Mouse (Mus musculus): ENCODE data around the gene Gm17660.
A peak's percentile ranks its signal among the peaks of the same experiment; 100 is the strongest.

Gene Gm17660

DNA sequence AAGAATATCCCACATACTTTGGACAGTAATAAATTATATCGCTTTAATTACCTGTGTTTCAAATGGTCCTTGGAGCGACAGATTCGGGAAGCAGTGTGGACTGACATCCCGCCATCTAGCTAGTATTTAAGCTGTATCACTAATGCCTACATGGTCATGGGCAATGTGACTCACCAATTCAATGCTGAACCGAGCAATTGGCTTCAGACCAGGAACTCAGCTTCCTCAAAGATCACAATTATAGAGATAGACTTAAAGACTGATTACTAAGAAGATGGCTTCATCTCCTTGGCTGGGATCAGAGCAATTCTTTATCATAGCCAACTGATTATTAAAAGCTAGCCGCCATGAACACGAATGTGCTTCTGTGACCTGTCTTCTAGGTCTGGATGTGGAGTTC, at the start of gene Gm17660:
Gene Gm17660 (minus strand): TSS at position 101 of the 400 bp plus-strand sequence.
- DNase-seq (ENCODE audit: low spot score) = no peak

DNA sequence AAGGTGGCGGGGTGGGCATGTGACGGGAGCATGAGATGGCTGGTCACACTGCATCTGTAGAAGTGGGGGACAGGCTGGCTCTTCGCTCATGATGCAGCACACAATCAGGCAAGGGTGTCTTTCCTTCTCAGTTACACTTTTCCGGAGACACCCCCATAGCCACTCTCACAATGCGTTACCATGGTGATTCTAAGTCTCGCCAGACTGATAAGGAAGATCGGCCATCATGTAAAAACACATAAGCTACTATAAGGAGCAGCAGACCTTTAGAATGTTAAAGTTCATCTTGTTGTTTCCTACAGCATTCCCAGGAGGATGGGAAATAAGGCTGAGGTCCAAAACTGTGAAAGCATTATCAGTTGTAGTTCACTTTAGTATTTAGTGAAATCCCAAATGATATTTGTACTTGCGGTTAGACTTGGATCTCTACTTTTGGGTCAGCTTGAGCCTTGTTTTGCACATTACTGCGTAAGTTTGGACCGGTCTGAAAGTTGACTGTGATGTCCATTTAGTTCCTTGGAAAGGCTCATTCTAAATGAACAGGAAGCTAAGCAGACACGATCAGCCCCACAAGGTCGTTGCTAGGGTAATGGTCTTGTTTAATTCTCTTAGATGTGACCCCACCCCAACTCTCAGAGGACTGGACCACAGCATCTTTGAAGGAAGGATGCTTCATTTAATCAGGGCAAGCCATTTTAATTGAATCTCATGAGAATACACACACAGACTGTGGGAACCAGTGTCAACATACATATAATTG, 49.3 kb upstream of the Gm17660 start:
- DNase-seq (ENCODE audit: low spot score) = no peak

DNA sequence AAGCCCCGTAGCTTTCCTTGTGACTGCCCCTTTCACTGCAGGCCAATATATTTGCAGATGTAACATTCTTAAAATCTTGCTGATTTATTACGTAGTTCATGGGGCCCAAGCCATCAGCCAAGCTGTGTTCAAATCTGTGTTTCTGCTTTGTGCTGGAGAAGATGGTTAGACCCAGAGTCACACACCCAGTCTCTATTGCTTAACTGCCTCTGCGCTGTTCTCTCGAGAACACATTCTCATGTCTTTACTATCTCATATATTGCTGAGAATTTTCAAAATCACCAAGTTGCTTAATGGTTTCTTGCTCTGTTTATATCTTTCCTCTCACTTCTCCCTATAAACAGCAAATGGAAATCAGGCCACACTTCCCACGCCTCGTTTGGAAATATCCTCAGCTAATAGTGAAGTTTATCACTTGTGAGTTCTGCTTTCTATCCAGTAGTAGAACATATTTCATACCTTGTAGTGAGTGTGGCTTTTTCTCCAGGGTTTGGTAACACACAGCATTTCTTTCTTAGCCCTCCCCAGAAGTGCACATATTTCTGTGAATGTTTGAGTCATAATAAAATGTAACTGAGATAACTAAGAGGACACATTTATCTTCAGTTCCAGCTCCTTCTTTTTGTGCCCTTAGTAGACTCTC, 46.7 kb upstream of the Gm17660 start:
- DNase-seq (ENCODE audit: low spot score) = no peak

DNA sequence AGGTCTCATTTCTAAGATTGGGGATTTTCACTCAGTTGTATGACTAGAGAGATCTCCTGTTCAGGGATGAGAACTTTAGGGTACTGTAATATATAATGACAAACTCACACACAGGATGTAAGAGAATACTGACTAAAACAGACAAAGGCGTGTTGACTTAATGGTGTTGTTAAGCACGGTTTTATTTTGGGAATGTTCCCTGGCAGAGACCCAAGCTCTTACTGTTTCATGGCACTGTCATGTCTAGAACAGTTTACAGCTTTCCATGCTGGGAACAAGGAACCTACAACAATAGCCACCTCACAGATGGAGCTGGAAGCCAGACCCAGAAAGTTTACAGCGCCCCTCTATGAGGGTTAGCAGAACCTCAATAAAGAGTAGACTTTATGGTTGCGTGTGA, 38.5 kb upstream of the Gm17660 start:
- peak; percentile 67 for DNase-seq (ENCODE audit: low spot score)

DNA sequence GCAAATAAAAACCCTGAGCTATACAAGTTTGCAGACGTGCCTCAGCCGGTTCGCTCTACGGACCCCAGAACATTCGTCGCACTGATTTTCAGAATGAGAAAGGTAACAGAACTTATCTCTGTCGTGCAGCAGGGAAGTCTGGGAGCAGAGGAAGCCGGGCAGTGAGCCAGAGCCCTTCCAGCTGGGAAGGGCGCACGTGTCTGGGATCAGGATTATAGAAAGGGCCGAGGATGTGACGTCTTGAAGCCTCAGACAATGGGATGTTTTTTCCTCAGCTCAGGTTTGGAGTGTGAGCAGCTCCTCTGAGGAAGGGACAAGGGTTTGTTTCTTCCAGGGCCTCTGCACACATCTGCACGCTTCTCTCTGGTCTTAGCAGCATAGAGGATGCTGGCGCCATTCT, 37.7 kb upstream of the Gm17660 start:
- peak; percentile 43 for DNase-seq (ENCODE audit: low spot score)

DNA sequence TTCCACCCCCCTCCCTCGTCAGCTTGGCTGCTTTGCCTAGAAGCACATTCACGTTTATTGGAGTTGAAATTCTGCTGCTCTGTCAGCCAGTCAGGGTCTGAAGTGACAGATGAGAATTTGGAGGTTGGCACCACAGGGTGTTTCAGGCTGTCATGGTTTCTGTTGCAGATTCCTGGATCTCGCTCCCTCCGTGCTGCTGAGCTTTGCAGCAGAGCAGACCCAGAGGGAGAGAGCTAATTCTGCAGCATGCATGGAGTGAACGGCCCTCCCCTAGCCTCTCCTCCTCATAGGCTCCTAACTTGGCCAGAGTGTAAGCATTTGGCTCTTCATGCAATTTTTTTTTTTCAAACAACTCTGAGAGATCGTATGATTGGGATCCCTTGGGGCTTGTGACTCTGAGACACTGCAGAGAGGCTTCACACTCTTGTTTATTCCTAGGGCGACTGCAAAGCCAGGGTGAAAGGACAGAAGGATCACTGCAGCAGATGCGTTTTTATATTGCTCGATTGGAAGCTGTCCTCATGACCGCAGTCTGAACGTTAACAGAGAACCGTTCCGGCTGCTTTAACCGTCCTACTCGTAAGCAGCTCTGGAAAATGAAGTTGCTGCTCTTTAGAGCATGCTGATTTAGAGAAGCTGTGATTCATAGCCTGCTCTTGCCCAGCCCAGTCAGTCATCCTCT, 36.2 kb upstream of the Gm17660 start, which contains the start of gene Sparcl1:
Gene Sparcl1 (minus strand): TSS at position 243 of the 682 bp plus-strand sequence.
- DNase-seq (ENCODE audit: low spot score) = peak; percentile 75

DNA sequence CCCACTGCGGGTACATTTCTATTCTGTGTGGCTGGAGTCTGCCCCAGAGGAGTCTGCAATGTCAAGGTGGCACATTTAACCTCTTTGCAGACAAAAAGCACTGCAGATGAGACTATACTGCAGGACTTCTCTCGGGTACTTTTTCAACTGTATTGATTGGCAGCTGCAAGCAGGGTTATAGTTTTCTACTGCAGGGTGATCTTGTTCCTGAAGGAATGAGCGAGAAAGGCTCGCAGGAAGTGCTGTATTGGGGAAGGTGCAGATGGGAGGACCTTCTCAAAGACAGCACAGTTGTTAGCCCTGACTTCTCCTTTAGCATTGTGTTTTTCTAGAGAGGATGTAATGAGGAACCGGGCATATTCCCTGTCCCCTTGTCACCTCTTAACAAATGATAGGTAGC, 35.1 kb upstream of the Gm17660 start:
- DNase-seq (ENCODE audit: low spot score) = no peak

DNA sequence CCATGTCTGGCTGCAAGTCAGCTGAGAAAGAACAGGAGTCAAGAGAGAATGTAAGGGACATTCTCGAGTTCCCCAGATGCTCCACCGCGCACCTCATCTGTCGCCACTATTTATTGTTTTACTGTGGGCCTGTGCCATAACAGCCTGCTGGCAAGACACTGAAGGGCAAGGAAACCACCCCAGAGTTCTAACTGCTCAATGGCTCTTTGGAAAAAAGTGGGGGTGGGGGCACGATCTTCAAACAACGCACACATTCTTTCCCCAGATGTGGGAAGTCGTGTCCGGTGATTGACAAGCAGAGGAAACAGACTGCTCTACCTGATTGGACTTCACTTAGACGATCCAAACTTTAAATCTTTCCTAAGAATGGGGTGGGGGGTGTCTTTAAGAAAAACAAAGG, 34.6 kb upstream of the Gm17660 start:
- peak; percentile 38 for DNase-seq (ENCODE audit: low spot score)

DNA sequence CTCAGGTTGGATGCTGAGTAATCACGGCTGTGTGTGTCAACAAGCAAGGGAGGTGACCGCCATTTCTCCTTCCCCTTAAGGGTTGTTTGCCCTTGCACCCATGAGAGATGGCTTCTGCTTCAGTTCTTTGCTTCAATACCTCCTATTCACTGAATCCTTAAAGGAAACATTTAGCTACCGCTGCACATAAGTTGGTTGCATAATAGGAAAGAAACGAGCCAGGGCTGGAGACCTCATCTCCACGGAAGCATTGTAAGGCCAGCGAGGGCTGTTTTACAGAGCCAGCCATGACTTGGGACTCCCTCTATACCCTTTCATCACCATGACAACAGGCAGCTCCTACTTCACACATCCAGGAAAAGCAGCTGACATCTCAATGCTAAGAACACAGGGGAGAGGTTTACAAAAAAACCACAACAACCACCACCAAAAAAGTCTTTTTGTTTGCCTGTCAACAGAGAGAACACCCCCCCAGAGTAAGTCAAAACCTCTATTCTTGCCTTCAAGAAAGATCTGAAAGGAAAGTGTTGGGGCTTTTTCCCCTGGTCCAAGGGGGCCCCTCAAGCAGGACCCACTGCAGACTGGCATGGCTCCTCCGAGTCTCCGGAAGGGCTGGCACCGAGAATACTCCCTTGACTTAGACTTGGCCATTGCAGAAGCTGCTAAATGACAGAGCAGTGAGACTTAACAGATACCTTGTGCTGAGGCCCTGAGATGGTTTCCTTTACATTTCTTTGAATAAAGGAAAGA, 32.9 kb upstream of the Gm17660 start:
- peak; percentile 71 for DNase-seq (ENCODE audit: low spot score)

DNA sequence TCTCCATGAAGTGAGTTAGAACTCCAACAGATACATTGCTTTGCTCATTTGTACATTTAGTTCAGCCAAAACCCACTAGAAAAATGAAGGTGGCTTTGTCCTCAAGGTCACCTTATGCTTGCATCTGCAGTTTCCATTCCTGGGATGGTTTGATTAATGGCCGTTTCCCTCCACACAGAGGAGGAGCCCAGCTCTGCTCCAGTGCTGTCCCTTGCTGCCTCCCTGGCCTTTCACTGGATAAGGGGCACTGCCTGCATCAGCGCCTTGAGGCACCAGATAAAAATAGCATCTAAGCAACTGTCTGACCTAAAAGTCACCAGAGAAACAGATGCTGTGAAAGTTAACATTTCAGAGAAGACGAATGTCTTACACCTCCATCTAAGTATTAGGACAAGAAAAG, 32.1 kb upstream of the Gm17660 start:
- no peak for DNase-seq (ENCODE audit: low spot score)

DNA sequence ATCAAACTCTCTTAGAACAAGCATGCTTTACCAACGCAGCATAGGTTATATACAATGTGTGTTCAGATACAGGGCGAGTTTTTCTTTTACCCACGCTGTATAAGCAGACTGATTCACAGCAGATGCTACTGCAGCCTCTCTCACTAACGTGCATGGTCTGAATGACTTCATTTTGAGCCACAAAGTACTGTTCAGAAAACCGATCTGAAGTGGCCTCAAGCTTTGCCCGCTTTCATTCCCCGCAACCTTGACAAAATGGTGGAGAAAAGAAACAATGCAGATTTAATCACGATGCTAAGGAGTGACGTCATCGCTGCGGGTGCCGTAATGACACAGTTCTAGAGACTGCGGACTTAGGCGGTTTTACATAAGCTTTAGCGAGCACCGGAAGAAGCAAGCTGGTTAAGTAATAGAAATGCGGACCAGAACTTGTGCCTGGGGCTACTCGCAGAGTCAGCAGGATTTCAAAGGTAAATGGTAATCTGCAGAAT, 31.5 kb upstream of the Gm17660 start:
- peak; percentile 59 for DNase-seq (ENCODE audit: low spot score)

DNA sequence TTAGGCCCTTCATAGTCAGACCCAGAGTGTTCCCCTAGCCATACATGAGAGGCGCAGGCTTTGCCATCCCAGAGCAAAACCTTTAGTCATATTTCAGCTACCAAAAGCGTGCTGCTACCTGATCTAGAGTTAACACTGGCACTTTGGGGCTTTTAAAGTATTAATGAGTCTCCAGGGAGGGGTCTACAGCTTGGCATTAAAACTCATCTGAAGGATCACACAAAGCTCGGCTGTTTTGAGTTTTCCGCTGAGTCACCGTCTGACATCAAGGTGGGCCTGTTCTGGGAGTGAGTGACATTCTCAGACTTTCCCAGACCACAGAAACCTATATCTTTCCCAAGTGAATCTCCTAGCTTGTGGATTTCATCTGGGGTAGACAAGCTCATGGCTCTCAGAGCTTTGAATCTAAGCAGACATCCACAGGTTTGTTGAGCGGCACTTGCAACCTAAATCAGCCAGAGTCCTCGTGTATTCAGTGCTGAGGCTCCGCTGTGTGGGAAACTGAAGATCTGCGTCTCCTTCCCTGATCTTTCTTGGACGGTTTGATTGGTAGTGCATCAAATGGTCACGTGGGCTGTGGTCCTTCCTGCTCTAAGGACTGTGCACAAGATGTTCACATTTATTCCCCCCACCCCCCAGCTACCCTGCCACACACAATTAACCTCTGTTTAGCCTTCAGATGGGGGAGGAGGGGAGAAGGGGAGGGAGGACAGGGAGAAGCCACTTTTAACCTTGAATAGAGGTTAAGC, 30.9 kb upstream of the Gm17660 start:
- no peak for DNase-seq (ENCODE audit: low spot score)

DNA sequence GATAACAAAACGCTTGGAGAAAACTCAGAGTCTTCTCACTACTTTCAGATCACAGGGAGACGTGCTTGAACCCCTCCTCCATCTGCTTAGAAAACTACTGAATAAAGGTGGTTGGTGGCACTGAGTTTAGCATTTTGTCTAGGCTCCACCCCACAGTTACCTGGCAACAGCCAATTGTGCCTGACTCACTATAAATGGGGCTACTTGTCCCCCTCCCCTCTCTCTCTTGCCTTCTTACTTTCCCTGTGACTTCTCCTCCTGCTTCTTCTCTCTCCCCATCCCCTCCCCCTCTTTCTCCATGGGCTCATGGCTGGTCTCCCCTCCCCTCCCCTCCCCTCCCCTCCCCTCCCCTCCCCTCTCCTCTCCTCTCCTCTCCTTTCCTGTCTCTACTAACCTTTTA, 26.7 kb upstream of the Gm17660 start:
- DNase-seq (ENCODE audit: low spot score) = no peak

DNA sequence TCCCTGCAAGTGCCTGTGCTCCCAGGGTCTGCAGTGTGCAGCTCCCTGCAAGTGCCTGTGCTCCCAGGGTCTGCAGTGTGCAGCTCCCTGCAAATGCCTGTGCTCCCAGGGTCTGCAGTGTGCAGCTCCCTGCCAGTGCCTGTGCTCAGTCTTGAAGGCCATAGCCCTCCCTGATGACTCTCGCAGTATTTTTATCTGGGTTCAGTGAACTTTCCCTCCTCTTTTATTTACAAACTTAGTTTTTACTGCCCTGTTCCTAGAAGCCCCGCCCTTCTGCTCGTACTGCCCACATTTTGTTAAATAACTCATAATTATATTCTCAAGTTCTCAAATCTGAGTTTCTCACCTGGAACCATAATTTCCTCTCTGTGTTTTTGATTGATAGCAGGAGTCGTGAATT, 25.8 kb upstream of the Gm17660 start:
- DNase-seq (ENCODE audit: low spot score) = no peak

DNA sequence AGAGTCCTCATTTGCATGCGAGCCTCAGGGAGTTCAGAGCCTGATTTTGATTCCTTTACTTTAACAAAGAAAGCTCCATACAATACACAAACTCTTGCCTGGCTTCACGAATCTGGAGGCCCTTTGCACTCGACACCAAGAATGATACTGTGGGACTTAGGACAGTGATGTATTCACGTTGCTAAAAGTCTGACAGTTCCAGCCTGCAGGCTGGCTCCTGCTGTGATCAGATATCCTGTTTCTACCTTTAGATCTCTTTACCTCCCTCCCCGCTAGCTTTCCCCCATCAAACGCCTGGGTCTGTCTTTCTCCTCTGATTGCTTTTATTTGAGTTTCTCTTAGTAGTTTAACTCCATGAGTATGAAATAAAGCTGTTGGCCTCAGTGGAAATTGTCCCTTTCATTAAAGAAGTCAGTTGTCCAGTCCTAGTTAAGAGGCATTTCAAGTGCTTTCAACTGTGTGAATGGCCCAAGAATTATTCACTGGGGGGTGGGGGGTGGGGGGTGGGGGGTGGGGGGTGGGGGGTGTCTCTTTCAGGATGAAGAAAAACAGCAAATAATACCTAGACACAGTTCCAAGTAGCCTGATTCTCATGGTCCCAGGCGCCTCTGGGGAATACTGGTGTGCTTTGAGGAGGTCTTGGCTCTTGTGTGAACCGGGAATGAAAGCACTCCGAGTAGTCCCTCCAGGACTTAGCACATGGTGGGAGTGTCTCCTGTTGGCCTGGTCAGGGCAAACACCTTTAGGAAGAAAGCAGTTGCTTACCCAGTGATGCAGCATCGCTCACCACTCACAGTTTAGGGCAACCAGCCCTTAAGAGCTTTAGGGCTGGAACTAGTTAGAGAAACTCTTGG, 24.5 kb upstream of the Gm17660 start:
- DNase-seq (ENCODE audit: low spot score) = no peak

DNA sequence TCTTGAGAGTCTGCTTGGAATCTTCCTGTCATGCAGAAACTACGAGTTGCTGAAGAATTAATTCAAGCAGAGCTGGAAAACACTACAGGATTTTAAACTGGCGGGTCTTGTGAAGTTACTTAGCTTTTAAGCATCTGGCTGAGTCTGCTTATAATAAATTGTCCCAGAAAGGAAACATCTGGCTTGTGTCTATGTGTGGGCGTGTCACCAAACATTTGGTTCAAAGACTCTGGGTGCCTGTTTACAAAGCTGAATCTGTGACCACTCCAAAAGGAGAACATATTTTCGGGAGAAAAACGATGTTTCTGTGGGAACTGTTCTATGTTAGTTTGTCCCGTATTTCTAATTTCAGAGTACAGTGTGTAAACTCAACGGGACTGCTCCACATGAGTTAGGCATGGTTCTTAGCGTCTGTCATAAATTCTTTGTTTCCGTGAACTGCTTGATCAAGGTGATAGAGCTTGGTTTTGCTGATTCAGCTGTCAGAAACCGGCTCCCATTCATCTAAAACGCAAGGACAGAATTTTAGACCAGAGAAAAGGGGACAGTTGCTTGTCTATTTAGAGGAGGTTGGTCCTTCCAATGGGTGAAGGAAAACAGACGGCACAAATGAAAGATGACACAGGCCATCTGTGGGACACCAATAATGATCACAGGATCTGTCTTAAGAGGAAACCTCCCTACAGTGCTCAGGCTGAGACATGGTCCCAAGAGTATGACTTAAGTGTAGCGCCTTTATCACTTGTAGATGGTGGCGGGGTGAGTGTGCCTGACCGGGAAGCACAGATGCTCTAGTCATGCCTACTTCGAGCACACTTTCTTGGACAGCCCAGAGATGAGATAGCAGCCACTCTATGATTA, 18.9 kb upstream of the Gm17660 start:
- DNase-seq (ENCODE audit: low spot score) = no peak

DNA sequence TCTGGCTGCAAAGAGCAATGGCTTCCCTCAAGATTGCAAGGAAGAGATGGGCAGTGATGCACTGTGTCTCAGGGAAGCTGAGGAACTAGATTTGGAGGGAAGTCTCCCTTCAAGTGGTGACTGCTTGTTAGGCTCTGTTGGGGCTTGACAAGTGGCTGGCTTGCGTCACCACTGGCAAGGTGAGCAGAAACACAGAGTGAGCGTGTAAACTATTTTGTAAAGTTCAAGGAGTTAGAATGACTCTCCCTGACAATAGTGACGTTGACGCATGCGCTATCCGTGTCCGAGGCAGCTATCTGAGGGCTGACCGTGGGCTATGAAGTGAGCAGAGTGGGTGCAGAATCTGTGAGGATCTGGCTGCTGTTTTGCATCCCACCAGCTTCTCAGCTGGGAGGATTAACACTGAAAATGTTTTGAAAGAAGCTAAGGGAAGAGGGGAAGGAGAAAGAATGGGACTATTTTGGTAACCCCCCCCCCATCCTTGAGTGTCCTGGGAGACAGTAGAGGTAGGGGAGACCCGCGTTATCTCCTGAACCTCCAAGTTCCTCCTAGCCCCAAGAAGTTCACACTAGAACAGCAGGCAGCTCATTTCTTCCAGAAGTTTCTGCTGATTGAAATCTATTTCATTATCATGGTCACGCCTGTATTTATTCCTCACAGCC, 18.1 kb upstream of the Gm17660 start:
- DNase-seq (ENCODE audit: low spot score) = no peak

DNA sequence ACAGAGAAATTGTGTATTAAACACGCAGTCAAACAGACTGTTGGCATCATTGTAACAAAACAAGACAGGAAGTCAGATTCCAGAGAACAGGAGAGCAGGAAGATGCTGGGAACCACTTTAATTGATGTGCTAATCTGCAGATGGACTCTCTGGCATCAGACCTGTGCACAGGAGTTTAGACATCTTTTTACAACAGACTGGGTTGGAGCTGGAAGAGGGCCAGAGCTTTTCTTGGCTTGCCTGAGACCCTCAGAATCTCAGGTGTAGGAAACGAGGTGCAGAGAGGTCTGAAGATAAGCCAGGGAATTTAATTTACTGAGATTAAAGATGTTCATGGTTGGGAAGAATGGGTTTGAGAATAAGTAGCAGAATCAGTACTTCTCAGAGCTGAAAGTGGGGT, 12.3 kb upstream of the Gm17660 start:
- no peak for DNase-seq (ENCODE audit: low spot score)

DNA sequence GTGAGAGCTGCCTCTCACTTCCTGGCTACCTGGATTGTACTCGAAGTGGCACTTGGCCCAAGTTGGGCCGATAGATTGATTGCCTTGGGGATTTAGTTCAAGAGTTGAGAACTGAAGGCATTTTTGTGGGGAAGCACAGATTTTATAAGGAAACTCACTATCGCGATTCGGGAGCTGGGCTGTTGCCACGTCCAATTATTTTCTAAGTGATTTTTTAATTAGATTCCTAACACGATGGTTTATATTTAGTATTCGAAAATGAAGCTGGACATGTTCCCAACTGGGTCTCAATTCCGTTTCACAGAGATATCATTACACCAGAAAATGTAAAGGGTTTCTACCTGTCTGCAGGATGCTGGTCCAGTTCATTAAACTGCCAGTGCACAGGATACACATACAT, 8.0 kb upstream of the Gm17660 start:
- DNase-seq (ENCODE audit: low spot score) = no peak

All from layer of hippocampus, adult 11-12 months (tissue).